Mouse (Mus musculus): ENCODE results near the gene Dhx29. TPM values are rescaled to one million over a fixed set of nuclear protein-coding genes. Genes with fewer than 3 reads are reported as not detected.

Gene Dhx29
- 10 to 100 TPM; 15.3 to 16.8 (median 16.3) TPM for total RNA-seq (2022)

DNA sequence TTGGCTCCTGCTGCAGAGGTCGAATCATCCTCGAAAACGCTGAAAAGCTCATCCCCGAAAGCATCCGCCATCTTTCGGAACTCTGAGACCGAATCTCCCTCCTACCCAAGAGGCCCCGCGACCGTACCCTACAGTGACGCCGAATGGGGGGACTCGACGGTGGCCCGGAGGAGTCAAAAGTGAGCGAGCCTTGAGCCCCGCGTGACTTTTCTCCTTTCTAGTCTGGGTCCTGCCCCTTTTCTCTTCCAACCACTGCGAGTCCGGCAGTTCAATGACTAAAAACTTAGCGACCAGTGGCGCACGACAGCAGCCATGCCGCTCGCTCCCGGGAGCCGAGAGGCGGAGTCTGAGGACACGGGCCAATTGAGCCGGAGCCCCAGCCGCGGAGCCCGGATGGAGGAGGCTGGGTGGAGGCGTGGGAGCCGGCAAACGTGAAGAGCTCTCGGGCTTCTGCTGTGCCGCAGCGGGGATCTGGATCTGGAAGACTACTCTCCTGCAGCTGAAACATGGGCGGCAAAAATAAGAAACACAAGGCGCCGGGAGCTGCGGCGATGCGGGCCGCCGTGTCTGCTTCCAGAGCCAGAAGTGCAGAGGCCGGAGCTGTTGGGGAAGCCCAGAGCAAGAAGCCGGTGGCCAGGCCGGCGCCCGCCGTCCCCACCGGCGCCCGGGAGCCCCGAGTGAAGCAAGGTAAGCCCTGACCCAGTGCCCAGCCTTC lies at the start of gene Dhx29, which contains the start of gene Mtrex:
TSS of gene Dhx29 (plus strand) at position 168 of the 715 bp plus-strand sequence.
TSS of gene Mtrex (minus strand) at position 112 of the 715 bp plus-strand sequence.
- peak; percentile 96 to 97 for DNase-seq (ENCODE audit: low spot score in 2 of 2)

DNA sequence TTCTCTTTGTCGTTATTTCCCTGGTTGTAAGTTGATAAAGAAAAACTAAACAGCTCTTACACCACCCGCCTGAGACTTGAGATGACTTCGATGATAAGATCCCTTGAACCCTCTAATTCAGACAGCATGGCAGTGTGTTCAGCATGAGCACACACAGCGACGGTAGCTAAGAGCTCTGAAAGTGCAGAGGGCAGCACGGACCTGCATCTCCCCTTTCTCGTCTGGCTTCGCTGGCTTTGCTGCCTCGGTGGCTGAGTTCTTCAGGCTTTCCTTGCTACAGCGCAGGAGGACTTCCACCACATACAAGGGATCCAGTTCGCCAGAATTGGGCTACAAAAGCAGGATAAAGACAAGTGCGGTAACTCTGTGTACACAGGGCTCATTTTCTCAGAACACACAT lies 40.0 kb upstream of the Dhx29 start:
- DNase-seq (ENCODE audit: low spot score in 2 of 2) = no peak

GRCm38 (mm10) chr13:112902176-112902575 lies 25.1 kb upstream of the Dhx29 start:
- no peak for DNase-seq (ENCODE audit: low spot score in 2 of 2)

DNA sequence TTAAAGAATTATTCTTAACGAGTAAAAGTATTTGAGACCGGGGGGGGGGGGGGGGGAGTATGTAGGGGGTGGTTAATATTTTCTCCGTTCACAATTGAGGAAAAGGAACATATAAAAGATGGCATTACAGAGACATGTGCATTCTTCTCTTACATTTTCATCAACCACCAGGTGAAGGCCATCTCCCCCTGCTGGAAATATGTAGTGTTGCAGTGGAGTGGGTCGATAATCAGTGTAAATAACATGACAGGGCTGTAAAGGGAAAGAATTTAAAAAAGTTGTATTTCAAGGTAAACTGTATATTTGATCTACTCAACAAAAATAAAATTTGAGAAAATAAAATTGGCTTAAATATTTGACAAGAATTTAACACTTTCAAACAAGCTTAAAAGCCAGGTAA lies 17.6 kb upstream of the Dhx29 start:
- DNase-seq (ENCODE audit: low spot score in 2 of 2) = no peak

GRCm38 (mm10) chr13:112910434-112910833 lies 16.8 kb upstream of the Dhx29 start:
- no peak for DNase-seq (ENCODE audit: low spot score in 2 of 2)

- DNase-seq (ENCODE audit: low spot score in 2 of 2) = no peak
Observed at GRCm38 (mm10) chr13:112919141-112919865, 8.0 kb upstream of the Dhx29 start.

DNA sequence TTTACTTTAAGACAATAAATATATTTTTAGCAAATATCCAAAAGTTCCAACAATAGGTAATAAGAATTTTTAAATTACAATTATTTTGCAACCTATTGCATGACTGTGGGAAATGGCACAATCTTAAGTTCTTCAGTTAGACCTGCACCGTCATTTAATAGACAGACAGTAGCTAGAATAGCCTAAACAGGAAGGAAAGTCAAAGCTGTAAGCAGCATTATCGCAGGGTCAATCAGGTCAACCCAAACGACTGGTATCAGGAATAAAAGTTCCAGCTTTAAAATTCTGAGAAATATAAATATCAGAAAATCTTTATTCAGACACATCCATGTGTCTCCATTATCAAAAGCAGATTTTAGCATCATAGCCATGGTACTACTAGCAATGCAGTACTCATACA lies 6.3 kb upstream of the Dhx29 start:
- DNase-seq (ENCODE audit: low spot score in 2 of 2) = no peak

DNA sequence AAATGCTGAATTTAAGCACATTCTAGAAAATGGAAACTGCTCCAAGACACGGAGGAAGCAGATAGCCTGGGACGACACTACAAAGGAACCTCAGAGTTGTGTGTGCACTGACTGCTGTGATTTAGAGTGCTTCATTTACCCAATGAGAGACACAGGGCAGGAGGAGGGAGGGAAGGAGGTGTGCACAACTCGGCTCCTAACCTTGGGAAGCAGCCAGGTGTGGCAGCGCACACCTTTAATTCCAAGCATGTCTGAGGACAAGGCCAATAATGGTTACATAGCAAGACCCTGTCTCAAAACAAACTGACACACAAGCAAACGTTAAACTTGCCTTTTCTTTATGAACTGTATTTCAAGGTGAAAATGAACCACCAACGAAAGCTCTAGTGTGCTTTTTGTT lies 2.0 kb upstream of the Dhx29 start:
- no peak for DNase-seq (ENCODE audit: low spot score in 2 of 2)

GRCm38 (mm10) chr13:112925976-112926375 lies 1.3 kb upstream of the Dhx29 start:
- DNase-seq (ENCODE audit: low spot score in 2 of 2) = no peak

DNA sequence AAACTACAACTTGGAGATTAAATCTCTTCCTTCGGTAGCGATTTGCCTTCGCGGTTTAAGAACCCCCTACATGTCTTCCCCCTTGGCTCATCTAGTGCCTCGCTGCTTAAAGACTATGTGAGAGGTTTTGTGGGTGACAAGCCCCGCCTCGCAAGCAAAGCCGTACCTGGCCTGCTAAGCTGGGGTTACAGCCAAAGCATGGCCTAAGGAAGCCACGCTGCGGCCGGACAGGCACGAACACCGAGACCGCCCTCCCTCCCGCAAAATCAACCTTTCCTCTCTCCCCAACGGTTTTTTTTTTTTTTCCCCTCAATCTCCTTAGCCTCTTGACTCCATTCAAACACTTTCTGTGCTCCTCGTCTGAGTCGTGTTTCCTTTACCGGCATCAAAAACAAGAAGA lies 458 bp upstream of the Dhx29 start:
- DNase-seq (ENCODE audit: low spot score in 2 of 2) = peak in 1 of 2 experiments; percentile 7

DNA sequence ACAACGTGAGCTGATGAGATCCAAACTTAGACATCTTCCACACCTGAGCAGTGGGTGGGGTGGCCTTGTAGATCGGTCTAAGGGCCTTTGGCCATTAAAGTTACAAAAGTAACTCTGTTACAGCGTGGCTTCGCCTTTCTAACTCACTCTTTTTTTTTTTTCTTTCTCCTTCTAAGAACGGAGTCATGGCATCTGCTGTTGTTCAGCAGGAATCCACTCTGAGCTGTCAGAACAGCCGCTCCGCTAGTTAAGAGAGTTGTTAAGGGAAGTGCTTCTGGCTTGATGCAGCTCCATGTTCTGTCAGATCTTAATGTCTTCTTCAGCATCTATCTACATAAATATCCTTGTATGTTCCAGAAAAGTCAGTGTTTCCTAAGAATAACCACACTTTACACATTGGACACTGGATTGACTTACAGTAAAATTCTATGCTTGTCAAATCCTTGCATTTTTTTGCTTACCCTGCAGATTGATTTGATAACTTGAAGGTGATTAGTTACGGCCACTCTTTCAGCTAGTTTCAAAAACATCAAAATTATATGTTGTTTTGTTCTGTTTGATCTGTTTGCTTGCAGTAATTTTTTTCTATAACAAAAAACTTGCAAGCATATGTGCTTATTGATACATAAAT lies 899 bp downstream of the Dhx29 start:
- DNase-seq (ENCODE audit: low spot score in 2 of 2) = no peak

GRCm38 (mm10) chr13:112938130-112938529 lies 10.9 kb downstream of the Dhx29 start:
- DNase-seq (ENCODE audit: low spot score in 2 of 2) = no peak

- DNase-seq (ENCODE audit: low spot score in 2 of 2) = no peak
Observed at GRCm38 (mm10) chr13:112941879-112942330, 14.7 kb downstream of the Dhx29 start.

- no peak for DNase-seq (ENCODE audit: low spot score in 2 of 2)
Observed at GRCm38 (mm10) chr13:112945312-112945711, 18.1 kb downstream of the Dhx29 start.

DNA sequence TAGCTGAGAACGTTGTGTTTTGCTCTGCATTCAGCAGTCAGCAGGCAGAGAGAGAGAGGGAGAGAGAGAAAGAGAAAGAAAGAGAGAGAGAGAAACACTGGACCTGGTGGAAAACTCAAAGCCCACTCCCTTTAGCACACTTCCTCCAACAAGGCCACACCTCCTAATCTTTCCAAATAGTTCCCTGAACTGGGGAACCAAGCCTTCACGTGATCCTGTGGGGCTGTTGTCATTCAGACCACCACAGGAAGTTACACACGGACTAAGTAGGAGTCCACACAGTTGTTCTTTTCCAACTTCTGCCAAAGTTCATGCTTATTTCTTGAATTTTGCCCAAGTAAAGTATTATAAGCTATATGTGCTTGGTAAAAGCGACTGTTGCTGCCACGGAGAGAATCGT lies 18.6 kb downstream of the Dhx29 start:
- DNase-seq (ENCODE audit: low spot score in 2 of 2) = no peak

- DNase-seq (ENCODE audit: low spot score in 2 of 2) = no peak
Observed at GRCm38 (mm10) chr13:112954067-112954466, 26.8 kb downstream of the Dhx29 start.

DNA sequence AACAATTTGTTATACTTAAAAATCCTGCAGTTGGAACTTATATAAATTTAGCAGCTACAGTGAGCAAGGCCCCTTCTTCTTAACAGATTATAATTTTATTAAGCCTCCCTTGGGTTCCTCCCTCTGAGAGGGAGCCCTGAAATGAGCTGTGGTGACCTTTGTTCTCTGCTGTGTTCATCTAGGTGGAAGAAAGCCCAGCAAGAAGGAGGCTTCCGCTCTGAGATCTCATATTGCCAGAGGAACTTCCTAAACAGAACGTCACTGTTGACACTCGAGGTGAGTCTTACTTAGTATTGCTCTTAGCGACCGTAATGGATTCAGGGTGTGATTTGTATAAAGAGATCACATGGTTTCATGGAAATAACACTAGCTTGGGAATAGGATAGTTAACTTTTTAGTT lies 35.8 kb downstream of the Dhx29 start:
- DNase-seq (ENCODE audit: low spot score in 2 of 2) = no peak

- DNase-seq (ENCODE audit: low spot score in 2 of 2) = no peak
Observed at GRCm38 (mm10) chr13:112964421-112964820, 37.2 kb downstream of the Dhx29 start.

DNA sequence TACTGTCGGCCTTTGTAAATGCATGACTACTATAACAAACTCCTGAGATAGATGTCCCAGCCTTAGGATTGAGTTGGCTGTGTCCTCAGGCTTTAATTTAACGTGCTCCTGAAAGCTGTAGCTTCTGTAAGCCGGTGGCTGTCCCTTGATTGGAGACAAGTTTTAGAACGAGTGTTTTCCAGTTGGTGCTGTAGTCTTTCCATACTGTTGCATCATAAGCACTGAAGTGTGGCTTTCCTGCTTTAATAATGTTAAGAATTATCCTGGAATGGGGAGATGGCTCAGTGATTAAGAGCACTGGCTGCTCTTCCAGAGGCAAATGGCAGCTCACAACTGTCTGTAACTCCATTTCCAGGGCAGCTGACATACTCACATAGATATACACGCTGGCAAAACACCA lies 40.0 kb downstream of the Dhx29 start:
- no peak for DNase-seq (ENCODE audit: low spot score in 2 of 2)

DNA sequence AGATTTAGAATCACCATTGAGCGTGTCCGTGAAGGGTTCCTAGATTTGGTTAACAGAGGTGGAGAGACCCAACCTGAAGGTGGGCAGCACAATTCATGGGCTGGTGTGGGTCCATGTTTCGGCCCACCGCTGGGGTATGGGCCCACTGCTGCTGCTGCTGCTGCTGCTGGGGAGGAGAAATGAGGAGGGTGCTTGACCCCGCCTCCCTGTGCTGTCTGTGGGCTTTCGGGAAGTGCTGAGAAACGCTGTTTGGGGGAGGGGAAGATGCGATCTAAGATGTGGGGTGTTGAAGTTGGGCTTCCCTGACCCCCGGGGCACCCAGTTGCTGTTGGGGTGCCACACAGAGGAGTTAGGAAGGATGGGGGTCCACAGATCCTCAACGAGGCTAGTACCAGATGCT lies 49.5 kb downstream of the Dhx29 start:
- no peak for DNase-seq (ENCODE audit: low spot score in 2 of 2)

GRCm38 (mm10) chr13:112985605-112986450 lies 58.6 kb downstream of the Dhx29 start:
- no peak for DNase-seq (ENCODE audit: low spot score in 2 of 2)
